Mouse (Mus musculus) cortical plate, adult 2 months (tissue): ENCODE data around the gene Adamtsl4.

Experiments
- CTCF ChIP-seq: fragments of 200-500 bp; IDR thresholded peaks from 2 replicates; pipeline ENCODE4 v1.5.1; 2011; ENCODE audit warnings: mild to moderate bottlenecking, control low read depth, low read length; ENCODE audit not compliant: insufficient read depth; ENCODE audit errors: extremely low read depth
- POLR2A ChIP-seq: fragments of 200-500 bp; IDR thresholded peaks from 2 replicates; pipeline ENCODE4 v1.6.1; 2011; ENCODE audit warnings: mild to moderate bottlenecking, low read length, control low read depth; ENCODE audit not compliant: insufficient read depth; ENCODE audit errors: extremely low read depth

- TF ChIP-seq CTCF (no peak), POLR2A (no peak)
Observed at GRCm38 (mm10) chr3:95658868-95659712, 28.6 kb downstream of the Adamtsl4 start.
